Mouse (Mus musculus) ES-E14 (cell line): ENCODE data around the gene Pard6b.

Experiments used
- CHD2 ChIP-seq: IDR thresholded peaks from 2 replicates; pipeline ENCODE4 v1.6.1; 2014; ENCODE audit warnings: mild to moderate bottlenecking, low read depth, low read length, inconsistent platforms
- HCFC1 ChIP-seq: IDR thresholded peaks from 2 replicates; pipeline ENCODE4 v1.6.1; 2012; ENCODE audit warnings: low read length, inconsistent platforms, borderline replicate concordance; ENCODE audit not compliant: insufficient read depth
- MAFK ChIP-seq: IDR thresholded peaks from 2 replicates; pipeline ENCODE4 v1.6.1; 2014; ENCODE audit warnings: mild to moderate bottlenecking, low read depth, low read length, inconsistent platforms; ENCODE audit not compliant: insufficient read depth
- ZNF384 ChIP-seq: IDR thresholded peaks from 2 replicates; pipeline ENCODE4 v1.6.1; 2012; ENCODE audit warnings: low read depth, low read length, inconsistent platforms

- no peak for TF ChIP-seq CHD2
- TF ChIP-seq MAFK: no peak
- TF ChIP-seq HCFC1: no peak
- TF ChIP-seq ZNF384: no peak
These were observed 15.3 kb upstream of the Pard6b start for GRCm38 (mm10) chr2:168065511-168065910.
